Mouse (Mus musculus) liver, adult 2 months (tissue): ENCODE measurements at regions not wholly inside any gene's neighbourhood (a gene's known extent, or its start where the extent isn't known, plus 50 kb on each side); places are given as distances from the start of the nearest gene placed in this dataset.

ENCODE experiments used
- DNase-seq: peaks from one replicate; pipeline ENCODE4 v3.0.0-alpha.2; 2011; ENCODE audit warnings: low read depth, low spot score; ENCODE audit errors: extremely low read depth
- H3K27ac ChIP-seq: fragments of 200-500 bp; replicated peaks from 2 replicates; pipeline ENCODE4 v1.5.1; 2012; ENCODE audit warnings: low read depth, mild to moderate bottlenecking, control low read depth, inconsistent platforms, low read length; ENCODE audit not compliant: insufficient read depth
- H3K27me3 ChIP-seq: fragments of 200-500 bp; 2 replicates; pipeline ENCODE4 v1.6.1; 2012; ENCODE audit warnings: mild to moderate bottlenecking, moderate library complexity, low read length, inconsistent platforms; ENCODE audit not compliant: control insufficient read depth, insufficient read depth
- H3K36me3 ChIP-seq: fragments of 200-500 bp; 2 replicates; pipeline ENCODE4 v1.6.1; 2012; ENCODE audit warnings: low read length, inconsistent platforms; ENCODE audit not compliant: control insufficient read depth, insufficient read depth
- H3K4me1 ChIP-seq: fragments of 200-500 bp; 2 replicates; pipeline ENCODE4 v1.6.1; 2011; ENCODE audit warnings: low read length; ENCODE audit not compliant: control insufficient read depth, insufficient read depth
- H3K4me3 ChIP-seq: fragments of 200-500 bp; 2 replicates; pipeline ENCODE4 v1.5.1; 2011; ENCODE audit warnings: low read depth, mild to moderate bottlenecking, control low read depth, low read length, moderate library complexity; ENCODE audit not compliant: insufficient read depth
- H3K79me2 ChIP-seq: fragments of 200-500 bp; 2 replicates; pipeline ENCODE4 v1.6.1; 2012; ENCODE audit warnings: inconsistent platforms, mild to moderate bottlenecking, low read length, moderate library complexity; ENCODE audit not compliant: control insufficient read depth, insufficient read depth
- H3K9ac ChIP-seq: fragments of 200-500 bp; 2 replicates; pipeline ENCODE4 v1.6.1; 2012; ENCODE audit warnings: low read depth, mild to moderate bottlenecking, control low read depth, inconsistent platforms, low read length
- CTCF ChIP-seq: fragments of 200-500 bp; IDR thresholded peaks from 2 replicates; pipeline ENCODE4 v1.5.1; 2011; ENCODE audit warnings: low read depth, low read length, control low read depth
- POLR2A ChIP-seq: fragments of 200-500 bp; IDR thresholded peaks from 2 replicates; pipeline ENCODE4 v1.6.1; 2011; ENCODE audit warnings: low read length, control low read depth; ENCODE audit not compliant: insufficient read depth; ENCODE audit errors: extremely low read depth
- WGBS: fragments of 180-500 bp; shearing (Covaris S2); methylation state at CpG from one replicate; pipeline ENCODE4 v1.1.7; 2018; 5-methylcytosine and 5-hydroxymethylcytosine counted together

- peak; percentile 55 for DNase-seq
- H3K27me3 ChIP-seq = no peaks in the 10 kb centered on the region
- H3K4me1 ChIP-seq = no peaks in the 10 kb centered on the region
- H3K9ac ChIP-seq = no peak overlapping the region
- WGBS = 79% methylated on average over 5 of the region's 5 CpGs
- H3K36me3 ChIP-seq = no peaks in the 10 kb centered on the region
- TF ChIP-seq CTCF (no peak), POLR2A (no peak)
- H3K79me2 ChIP-seq = no peaks in the 10 kb centered on the region
- no peak overlapping the region for H3K27ac ChIP-seq
- H3K4me3 ChIP-seq = no peak overlapping the region
Measured at GRCm38 (mm10) chr8:109081295-109081694, 412.5 kb upstream of the Pmfbp1 start.

DNA sequence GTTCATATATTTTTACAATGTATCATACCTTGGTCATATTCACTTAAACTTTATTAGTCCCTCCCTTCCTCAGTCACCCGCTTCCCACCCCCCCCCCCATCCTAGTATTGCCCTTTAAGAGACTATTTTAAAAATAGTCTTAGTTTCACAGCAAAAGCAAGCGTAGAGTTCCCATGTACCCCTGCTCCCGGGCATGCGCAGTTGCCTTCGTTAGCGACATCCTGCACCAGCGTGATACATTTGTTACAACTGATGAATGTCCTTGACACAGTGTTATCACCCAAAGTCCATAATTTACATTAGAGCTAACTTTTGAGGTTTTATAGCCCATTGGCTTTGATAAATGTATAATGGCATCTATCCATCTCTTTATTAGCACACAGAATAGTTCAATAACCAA is 408.7 kb upstream of the Pmfbp1 start:
- Histone ChIP-seq H3K79me2 (no peaks in the 10 kb centered on the region), H3K4me1 (no peaks in the 10 kb centered on the region), H3K27ac (no peak overlapping the region), H3K27me3 (no peaks in the 10 kb centered on the region), H3K36me3 (no peaks in the 10 kb centered on the region), H3K9ac (no peak overlapping the region), H3K4me3 (no peak overlapping the region)
- TF ChIP-seq CTCF (no peak), POLR2A (no peak)
- DNase-seq = no peak
- 90% methylated on average over 7 of the region's 7 CpGs for WGBS

DNA sequence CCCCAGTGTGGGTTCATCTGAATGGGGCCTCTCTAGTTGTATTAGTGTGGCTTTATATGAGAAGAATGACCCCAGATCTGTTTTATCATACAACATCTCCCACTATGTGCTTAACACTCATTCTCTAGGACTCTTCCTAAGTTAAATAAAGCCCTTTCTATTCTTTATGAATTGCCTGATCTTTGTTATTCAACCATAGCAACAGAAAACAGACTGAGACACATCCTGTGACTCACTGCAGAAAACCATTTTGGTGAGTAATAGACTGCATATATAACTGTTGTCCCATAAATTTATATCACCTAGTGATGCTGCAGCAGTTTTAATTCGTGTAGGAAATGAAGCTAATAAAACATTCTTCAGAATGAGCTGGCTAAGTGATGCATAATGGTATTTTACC is 406.0 kb upstream of the Pmfbp1 start:
- TF ChIP-seq POLR2A (no peak), CTCF (no peak)
- Histone ChIP-seq H3K36me3 (no peaks in the 10 kb centered on the region), H3K27me3 (no peaks in the 10 kb centered on the region), H3K4me3 (no peak overlapping the region), H3K79me2 (no peaks in the 10 kb centered on the region), H3K4me1 (no peaks in the 10 kb centered on the region), H3K9ac (no peak overlapping the region), H3K27ac (no peak overlapping the region)
- no peak for DNase-seq
- WGBS = 39% methylated on average over 1 of the region's 1 CpGs

DNA sequence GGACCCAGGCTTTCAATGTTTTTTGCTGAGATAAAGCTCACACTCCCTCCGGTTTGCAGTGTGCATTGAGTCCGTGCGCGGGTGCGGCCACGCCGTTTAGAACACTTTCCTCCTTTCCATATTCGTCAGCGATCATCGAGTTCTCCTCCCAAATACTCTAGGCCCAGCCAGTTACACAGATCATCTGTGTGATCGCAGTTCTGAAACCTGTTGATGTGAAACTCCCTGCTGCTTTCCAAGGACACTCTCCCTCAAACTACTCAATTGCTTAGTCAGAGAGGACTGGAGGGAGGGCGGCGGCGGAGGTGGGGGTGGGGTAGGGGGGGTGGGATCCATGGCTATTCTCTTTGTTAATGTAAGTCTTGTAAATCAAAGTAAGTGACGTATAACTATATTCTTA is 394.2 kb upstream of the Pmfbp1 start:
- H3K27ac ChIP-seq = no peak overlapping the region
- 90% methylated on average over 15 of the region's 15 CpGs for WGBS
- H3K27me3 ChIP-seq = no peaks in the 10 kb centered on the region
- H3K4me3 ChIP-seq = no peak overlapping the region
- H3K36me3 ChIP-seq = no peaks in the 10 kb centered on the region
- no peak overlapping the region for H3K9ac ChIP-seq
- DNase-seq = no peak
- H3K4me1 ChIP-seq = no peaks in the 10 kb centered on the region
- no peaks in the 10 kb centered on the region for H3K79me2 ChIP-seq
- TF ChIP-seq POLR2A (no peak), CTCF (no peak)

DNA sequence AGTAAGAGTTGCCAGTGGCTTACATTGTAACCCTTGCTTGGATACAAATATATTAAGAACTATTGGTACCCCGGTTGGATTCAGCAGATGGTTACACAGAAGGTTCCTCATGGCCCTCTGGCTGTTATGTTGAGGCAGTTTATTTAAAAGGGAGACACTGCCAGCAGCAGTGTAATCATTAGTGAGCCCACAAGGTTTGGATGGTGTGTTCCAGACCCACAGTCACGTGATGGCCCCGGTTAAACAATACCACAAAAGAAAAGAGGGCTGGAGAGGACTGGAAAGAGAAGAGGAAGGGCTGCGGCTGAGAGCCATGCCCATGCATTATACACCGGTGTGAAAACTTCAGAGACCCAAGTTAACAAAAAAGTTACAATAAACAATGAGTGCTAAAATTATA is 392.4 kb upstream of the Pmfbp1 start:
- Histone ChIP-seq H3K4me1 (no peaks in the 10 kb centered on the region), H3K27ac (no peak overlapping the region), H3K79me2 (no peaks in the 10 kb centered on the region), H3K4me3 (no peak overlapping the region), H3K9ac (no peak overlapping the region), H3K36me3 (no peaks in the 10 kb centered on the region), H3K27me3 (no peaks in the 10 kb centered on the region)
- no peak for TF ChIP-seq POLR2A
- TF ChIP-seq CTCF = no peak
- DNase-seq = no peak
- 88% methylated on average over 5 of the region's 5 CpGs for WGBS

DNA sequence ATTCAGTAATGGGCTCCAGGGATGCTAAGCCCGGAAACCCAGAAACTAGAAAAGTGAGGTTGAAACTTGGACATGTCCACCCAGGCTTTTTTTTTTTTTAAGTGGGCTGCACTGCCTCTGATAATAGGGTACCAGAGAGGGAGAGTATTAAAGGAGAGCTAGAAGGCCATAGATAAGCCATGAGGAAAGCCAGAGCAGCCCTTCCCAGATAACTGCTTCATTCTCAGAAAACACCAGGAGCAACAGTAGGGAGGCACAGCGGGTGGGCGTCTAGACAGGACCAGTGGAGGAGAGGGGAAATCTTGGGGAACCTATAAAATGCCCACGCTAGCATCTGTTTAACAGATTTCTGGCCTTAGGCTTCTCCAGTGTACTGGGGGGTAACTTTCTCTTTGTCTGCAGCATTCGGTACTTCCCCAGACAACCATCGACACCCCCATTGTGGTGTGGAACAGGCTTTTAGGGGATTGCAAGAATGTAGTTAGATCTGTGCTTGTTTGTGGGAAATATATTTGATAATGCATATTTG is 389.0 kb upstream of the Pmfbp1 start:
- Histone ChIP-seq H3K36me3 (no peaks in the 10 kb centered on the region), H3K4me3 (no peak overlapping the region), H3K27ac (no peak overlapping the region), H3K27me3 (no peaks in the 10 kb centered on the region), H3K4me1 (no peaks in the 10 kb centered on the region), H3K9ac (no peak overlapping the region), H3K79me2 (no peaks in the 10 kb centered on the region)
- no peak for DNase-seq
- 73% methylated on average over 6 of the region's 6 CpGs for WGBS
- TF ChIP-seq POLR2A = no peak
- no peak for TF ChIP-seq CTCF
